ENCODE assay signal across 17 mouse cellular contexts in genomic region chr2:132004495-132005136, GRCm38 (mm10). TPM values are rescaled to one million over a fixed set of nuclear protein-coding genes. Genes with fewer than 3 reads are reported as not detected.
DNase-seq lines count a peak whose midpoint lies in the region; ATAC-seq and TF ChIP-seq lines count a peak whose summit lies in the region.
"Had no signal": no experiment of that assay in that cellular context is flagged by ENCODE, and none has a peak within 500 bp of the region (broad histone marks: within the 10 kb centered on the region; RNA-seq: fewer than 3 reads in every experiment).

No protein-coding gene starts in this region.

- no peak for TF ChIP-seq CTCF in lung, postnatal 0 days (IDR thresholded peaks at IDR 0.05)

- no peak overlapping the region for H3K4me3 ChIP-seq in brown adipose tissue, adult 24 weeks (ENCODE audit: insufficient read depth, low read depth, low read length)
- no peak overlapping the region for H3K4me3 ChIP-seq in lung, postnatal 0 days (ENCODE audit: low read depth, low read length)
- no peak overlapping the region for H3K4me3 ChIP-seq in heart, embryonic 12.5 days
- H3K4me3 ChIP-seq: midbrain, embryonic 15.5 days; neural tube, embryonic 12.5 days had no signal

- H3K27me3 ChIP-seq in lung, postnatal 0 days (replicated peaks; ENCODE audit: insufficient read depth, low read length) = no peaks in the 10 kb centered on the region
- no peaks in the 10 kb centered on the region for H3K27me3 ChIP-seq in heart, embryonic 12.5 days (replicated peaks)
- H3K27me3 ChIP-seq: midbrain, embryonic 15.5 days; neural tube, embryonic 12.5 days; Patski had no signal

- DNase-seq in adrenal gland, postnatal 36 days = peak; percentile 16 to 19
- DNase-seq in adrenal gland, postnatal 25 days = no peak
- DNase-seq in B cell, adult 2 months = peak; percentile 64
- DNase-seq in lung, postnatal 0 days (ENCODE audit: low spot score) = peak; percentile 89
- no peak for DNase-seq in retina, postnatal 1 day
- no peak for DNase-seq in urinary bladder, postnatal 10 days (ENCODE audit: low spot score)
- DNase-seq: cerebellum, postnatal 36 days; forebrain, postnatal 0 days; left cerebral cortex, postnatal 4 days; thymus, postnatal 36 days had no signal

- no peaks in the 10 kb centered on the region for H3K9me3 ChIP-seq in lung, postnatal 0 days (ENCODE audit: low read length)
- H3K9me3 ChIP-seq in heart, embryonic 12.5 days (replicated peaks) = no peaks in the 10 kb centered on the region
- H3K9me3 ChIP-seq: midbrain, embryonic 15.5 days; neural tube, embryonic 12.5 days had no signal

- 75% methylated on average over 9 of the region's 9 CpGs for WGBS in lung, postnatal 0 days
- WGBS in heart, embryonic 12.5 days = 71% methylated on average over 9 of the region's 9 CpGs

- peak overlapping the region; percentile 68; the same call in 1 of the 2 replicates for H3K27ac ChIP-seq in brown adipose tissue, adult 24 weeks (replicated peaks; ENCODE audit: low read depth, low read length)
- H3K27ac ChIP-seq in lung, postnatal 0 days (ENCODE audit: low read length) = peak overlapping the region; percentile 90
- no peak overlapping the region for H3K27ac ChIP-seq in heart, embryonic 12.5 days (ENCODE audit: poor library complexity, severe bottlenecking)
- H3K27ac ChIP-seq: midbrain, embryonic 15.5 days; neural tube, embryonic 12.5 days had no signal

- ATAC-seq in lung, postnatal 0 days = peak; percentile 62
- ATAC-seq in heart, embryonic 12.5 days (ENCODE audit: insufficient number of reproducible peaks, low FRiP score) = no peak
- ATAC-seq: forebrain, postnatal 0 days; hindbrain, embryonic 16.5 days; midbrain, embryonic 15.5 days; Patski had no signal

- H3K4me1 ChIP-seq in brown adipose tissue, adult 24 weeks (ENCODE audit: control insufficient read depth, insufficient read depth, insufficient read length, low read length) = peaks cover 6% of the 10 kb centered on the region; the same call in 1 of the 2 replicates
- H3K4me1 ChIP-seq in lung, postnatal 0 days (ENCODE audit: insufficient read depth, low read depth, low read length) = peaks cover 30% of the 10 kb centered on the region
- H3K4me1 ChIP-seq in heart, embryonic 12.5 days (replicated peaks) = peaks cover 23% of the 10 kb centered on the region
- H3K4me1 ChIP-seq: midbrain, embryonic 15.5 days; neural tube, embryonic 12.5 days had no signal

- peaks cover 7% of the 10 kb centered on the region; the same call in 1 of the 2 replicates for H3K36me3 ChIP-seq in lung, postnatal 0 days (ENCODE audit: insufficient read depth, low read length)
- H3K36me3 ChIP-seq in heart, embryonic 12.5 days = no peaks in the 10 kb centered on the region

- peak; percentile 98 for TF ChIP-seq EP300 in lung, postnatal 0 days (IDR thresholded peaks at IDR 0.05)

- no peak overlapping the region for H3K4me2 ChIP-seq in lung, postnatal 0 days (replicated peaks; ENCODE audit: low read depth, low read length)
- no peak overlapping the region for H3K4me2 ChIP-seq in heart, embryonic 12.5 days
- H3K4me2 ChIP-seq: midbrain, embryonic 15.5 days; neural tube, embryonic 12.5 days had no signal

- no peak overlapping the region for H3K9ac ChIP-seq in lung, postnatal 0 days (replicated peaks; ENCODE audit: low read depth)
- no peak overlapping the region for H3K9ac ChIP-seq in heart, embryonic 12.5 days
- H3K9ac ChIP-seq: forebrain, postnatal 0 days; midbrain, embryonic 15.5 days; neural tube, embryonic 12.5 days had no signal

RNA-seq across cellular contexts. Expression of gene Rassf2, which starts 25.4 kb away (rescaled TPM):
- 10 to 100 TPM in 1 of 2 experiments, 1 to 10 TPM in 1; 7.4 to 12.7 TPM for total RNA-seq in adrenal gland, postnatal 36 days (2021)
- total RNA-seq in adrenal gland, postnatal 25 days (2021) = 4.8 and 5.6 TPM in 2 replicates
- 7.8 and 18.5 TPM in 2 replicates for polyA plus RNA-seq in brown adipose tissue, adult 24 weeks (2012; ENCODE audit: insufficient read depth, insufficient read length, missing spikeins)
- 10.0 and 15.2 TPM in 2 replicates for polyA plus RNA-seq in lung, postnatal 0 days (2015; fragmentation: Nextera tagmentation; extraction: Ambion mirVana)
- 4.8 and 5.3 TPM in 2 replicates for polyA plus RNA-seq in heart, embryonic 12.5 days (2016; fragmentation: Nextera tagmentation; extraction: Ambion mirVana)

RNA-seq across cellular contexts. Expression of gene Prnd, which starts 54.0 kb away (rescaled TPM):
- total RNA-seq in adrenal gland, postnatal 36 days (2021) = under 1 TPM; 0.20 to 0.70 TPM
- not detected in 2 replicates for total RNA-seq in adrenal gland, postnatal 25 days (2021)
- 0.58 and 0.71 TPM in 2 replicates for polyA plus RNA-seq in brown adipose tissue, adult 24 weeks (2012; ENCODE audit: insufficient read depth, insufficient read length, missing spikeins)
- 3.5 and 6.0 TPM in 2 replicates for polyA plus RNA-seq in lung, postnatal 0 days (2015; fragmentation: Nextera tagmentation; extraction: Ambion mirVana)
- polyA plus RNA-seq in heart, embryonic 12.5 days (2016; fragmentation: Nextera tagmentation; extraction: Ambion mirVana) = 5.4 and 6.2 TPM in 2 replicates
- total RNA-seq: layer of hippocampus, adult 18-20 months had no signal

Comparison
In these comparisons a context has a peak if more than half of its experiments do, and no peak if none do; other contexts are left out.
1. DNase-seq: peak in adrenal gland, postnatal 36 days (2 of 2), B cell, adult 2 months (2 of 2) and lung, postnatal 0 days (single experiment); none in adrenal gland, postnatal 25 days (single experiment), retina, postnatal 1 day (single experiment) and urinary bladder, postnatal 10 days (single experiment).